Mouse (Mus musculus) bone marrow, adult 2 months (tissue): ENCODE results near the gene Acvr1. TPM values are rescaled to one million over a fixed set of nuclear protein-coding genes. Genes with fewer than 3 reads are reported as not detected.

Experiments
- H3K27ac ChIP-seq: fragments of 200-500 bp; 2 replicates; pipeline ENCODE4 v1.5.1; 2012; ENCODE audit warnings: low read depth, mild to moderate bottlenecking, control low read depth, inconsistent platforms, low read length; ENCODE audit not compliant: control insufficient read depth, poor library complexity, insufficient read depth
- H3K4me1 ChIP-seq: fragments of 200-500 bp; 2 replicates; pipeline ENCODE4 v1.6.1; 2011; ENCODE audit warnings: low read length; ENCODE audit not compliant: control insufficient read depth, insufficient read depth
- H3K4me3 ChIP-seq: fragments of 200-500 bp; replicated peaks from 2 replicates; pipeline ENCODE3; 2011; ENCODE audit warnings: mild to moderate bottlenecking, low read depth, low read length, control low read depth; ENCODE audit not compliant: control insufficient read depth
- CTCF ChIP-seq: fragments of 200-500 bp; IDR thresholded peaks from 2 replicates; pipeline ENCODE4 v1.5.1; 2011; ENCODE audit warnings: low read length, control low read depth; ENCODE audit not compliant: control insufficient read depth, insufficient read depth
- POLR2A ChIP-seq: fragments of 200-500 bp; IDR thresholded peaks from 2 replicates; pipeline ENCODE4 v1.6.1; 2011; ENCODE audit warnings: low read depth, mild to moderate bottlenecking, control low read depth, low read length, borderline replicate concordance; ENCODE audit not compliant: control insufficient read depth
- WGBS: fragments of 180-500 bp; shearing (Covaris S2); methylation state at CpG from one replicate; pipeline ENCODE4 v1.1.7; 2018; 5-methylcytosine and 5-hydroxymethylcytosine counted together
- polyA plus RNA-seq: library from polyadenylated mRNA; stranded (reverse); fragments of >200 nt; gene quantifications from 2 replicates; pipeline ENCODE4 v1.2.4, GENCODE M21; 2011; ENCODE audit warnings: low replicate concordance; ENCODE audit not compliant: missing spikeins, insufficient read depth, insufficient read length

Gene Acvr1
- polyA plus RNA-seq, 1 experiment: 3.1 TPM

DNA sequence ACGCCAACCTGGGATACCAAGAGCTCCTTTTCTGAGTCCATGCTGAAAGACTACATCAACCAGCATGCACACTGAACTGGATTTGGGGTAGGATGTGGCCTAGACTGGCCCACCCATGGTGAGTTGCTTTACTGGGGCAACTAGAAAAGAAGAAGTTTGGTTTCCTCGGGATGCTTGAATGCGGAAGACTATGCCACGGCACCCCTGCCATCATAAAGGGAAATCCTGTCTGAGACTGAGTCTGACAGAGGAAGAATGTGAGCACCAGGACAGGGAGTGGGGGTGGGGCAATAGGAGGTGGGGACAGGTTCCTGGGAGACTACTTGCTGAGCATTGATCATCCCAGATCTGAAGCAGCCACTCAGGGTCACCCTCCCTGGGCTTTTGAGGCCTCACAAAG lies 32.6 kb downstream of the Acvr1 start:
- H3K4me3 ChIP-seq: no peak overlapping the region
- H3K4me1 ChIP-seq: no peaks in the 10 kb centered on the region; the same call in 1 of the 2 replicates
- TF ChIP-seq CTCF (no peak), POLR2A (no peak)
- WGBS: 24% methylated on average over 4 of the region's 4 CpGs
- H3K27ac ChIP-seq: no peak overlapping the region

DNA sequence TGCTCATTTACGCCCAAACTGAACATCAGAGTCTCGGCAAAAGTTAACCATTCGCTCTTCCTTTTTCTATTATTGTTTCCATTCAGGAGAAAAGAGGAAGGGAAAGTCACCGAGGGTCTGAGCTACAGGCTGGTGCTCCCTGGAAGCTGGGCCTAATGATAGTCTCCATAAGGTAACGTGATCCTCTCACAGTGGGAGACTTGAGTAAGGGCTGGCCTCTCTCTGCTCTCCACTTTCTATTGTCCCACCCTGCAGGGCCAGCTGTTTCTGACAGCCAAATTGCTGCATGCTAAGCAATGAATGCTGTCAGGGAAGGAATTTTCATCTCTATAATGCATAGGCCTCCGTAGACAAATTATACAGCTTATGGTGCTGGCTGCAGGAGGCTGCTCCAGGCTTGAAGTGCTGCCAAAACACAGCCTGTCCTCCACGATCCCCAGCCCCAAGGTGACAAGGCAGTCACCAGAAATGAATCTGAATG lies 33.4 kb downstream of the Acvr1 start:
- Histone ChIP-seq H3K4me3 (no peak overlapping the region), H3K4me1 (no peaks in the 10 kb centered on the region; the same call in 1 of the 2 replicates), H3K27ac (no peak overlapping the region; the same call in 1 of the 2 replicates)
- WGBS: 41% methylated on average over 7 of the region's 7 CpGs
- TF ChIP-seq POLR2A (no peak), CTCF (no peak)

DNA sequence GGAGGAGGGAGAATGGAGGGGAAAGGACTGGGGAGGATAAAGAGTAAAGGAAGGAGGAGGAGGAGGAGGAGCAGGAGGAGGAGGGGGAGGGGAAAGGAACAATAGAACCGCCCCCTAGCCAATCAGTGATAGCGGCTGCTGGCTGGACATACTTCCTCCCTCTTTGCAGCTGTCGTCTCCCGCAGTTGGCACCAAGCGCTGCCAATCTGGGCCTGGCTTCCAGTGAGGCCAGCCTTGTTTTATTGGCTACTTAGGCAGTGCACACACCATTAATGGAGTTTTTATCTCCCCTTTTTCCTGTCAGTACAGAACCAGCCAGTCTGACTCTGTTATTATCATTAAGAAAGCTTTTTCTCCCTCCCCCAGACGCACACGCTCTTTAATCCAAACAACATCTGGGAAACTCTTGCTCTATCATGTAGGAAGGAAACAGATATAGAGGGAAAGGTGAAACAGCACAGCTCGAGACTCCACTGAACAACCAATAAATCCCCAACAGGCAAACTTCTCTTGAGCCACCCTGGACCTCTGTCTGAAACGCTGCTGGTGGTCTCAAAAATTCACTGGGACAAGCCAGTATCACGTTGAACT lies 34.6 kb downstream of the Acvr1 start:
- no peak for TF ChIP-seq CTCF
- TF ChIP-seq POLR2A: no peak
- Histone ChIP-seq H3K4me3 (no peak overlapping the region), H3K4me1 (no peaks in the 10 kb centered on the region; the same call in 1 of the 2 replicates), H3K27ac (no peak overlapping the region)
- 47% methylated on average over 10 of the region's 10 CpGs for WGBS

DNA sequence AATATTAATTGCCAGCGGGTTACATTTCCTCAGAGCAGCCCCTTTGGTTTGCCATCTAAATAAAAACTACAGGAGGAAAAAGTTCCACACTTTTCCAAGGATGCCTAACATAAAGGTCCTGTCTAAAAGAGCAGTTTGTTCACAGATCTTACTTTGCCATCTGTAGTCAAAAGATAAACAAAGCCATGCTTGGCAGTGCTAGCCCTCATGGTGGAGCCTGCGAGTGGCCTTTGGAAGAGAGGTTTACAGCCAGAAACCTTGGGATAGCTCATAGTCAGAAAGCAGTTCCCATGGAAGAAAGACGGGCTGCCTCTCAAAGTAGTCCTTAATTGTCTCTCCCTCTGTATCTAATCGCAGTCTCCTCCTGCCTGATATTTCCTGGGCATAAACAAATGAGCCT lies 36.4 kb downstream of the Acvr1 start:
- no peak for TF ChIP-seq POLR2A
- 81% methylated on average over 4 of the region's 4 CpGs for WGBS
- H3K4me3 ChIP-seq: no peak overlapping the region
- H3K4me1 ChIP-seq: no peaks in the 10 kb centered on the region; the same call in 1 of the 2 replicates
- no peak overlapping the region for H3K27ac ChIP-seq

DNA sequence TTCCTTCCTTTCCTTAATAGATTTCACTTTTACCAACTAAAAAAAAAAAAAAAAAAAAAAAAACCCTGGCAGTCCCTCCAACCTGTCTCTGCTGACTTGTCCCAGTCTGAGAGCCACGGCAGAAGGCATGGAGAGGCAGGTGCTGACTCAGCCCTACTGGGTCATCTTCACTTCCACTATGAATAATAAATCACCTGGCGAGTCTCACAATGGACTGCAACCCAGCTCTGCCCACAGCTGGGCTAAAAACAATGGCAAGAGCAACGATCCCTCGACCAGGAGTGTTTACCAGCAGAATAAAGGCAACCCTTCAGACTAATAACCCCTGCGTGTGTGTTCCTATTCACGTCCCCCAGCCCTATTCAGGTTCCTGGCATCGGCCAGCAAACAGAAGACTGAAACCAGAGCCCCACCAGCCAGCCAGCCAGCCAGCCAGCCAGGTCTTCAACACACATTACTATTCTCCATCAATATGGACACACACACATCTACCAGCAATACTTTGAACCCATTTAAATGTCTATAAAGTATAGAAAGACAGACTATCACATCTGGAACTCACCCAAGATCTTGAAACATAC lies 37.0 kb downstream of the Acvr1 start:
- Histone ChIP-seq H3K4me1 (no peaks in the 10 kb centered on the region; the same call in 1 of the 2 replicates), H3K27ac (no peak overlapping the region), H3K4me3 (no peak overlapping the region)
- WGBS: 59% methylated on average over 7 of the region's 7 CpGs
- TF ChIP-seq CTCF (no peak), POLR2A (no peak)

DNA sequence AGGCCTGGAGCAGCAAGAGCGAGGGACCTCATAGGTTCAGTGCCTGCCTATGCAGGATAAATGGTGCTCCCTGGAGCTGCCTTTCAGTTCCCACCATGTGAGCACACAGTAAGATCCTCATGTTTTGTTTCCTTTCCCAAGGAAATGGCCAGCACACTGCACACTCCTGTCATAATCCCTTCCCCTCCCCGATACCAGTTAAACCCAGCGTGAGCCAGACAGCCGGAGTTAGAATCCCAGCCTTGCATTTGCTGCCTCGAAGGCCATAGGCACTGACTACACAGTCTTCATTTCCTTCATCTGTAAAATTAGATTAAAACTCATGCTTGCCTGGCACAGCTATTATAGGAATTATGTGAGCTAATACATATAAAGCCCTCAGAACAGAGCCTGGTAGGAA lies 37.6 kb downstream of the Acvr1 start:
- no peak for TF ChIP-seq POLR2A
- no peak for TF ChIP-seq CTCF
- Histone ChIP-seq H3K4me1 (no peaks in the 10 kb centered on the region; the same call in 1 of the 2 replicates), H3K4me3 (no peak overlapping the region), H3K27ac (no peak overlapping the region)
- WGBS: 78% methylated on average over 5 of the region's 5 CpGs

DNA sequence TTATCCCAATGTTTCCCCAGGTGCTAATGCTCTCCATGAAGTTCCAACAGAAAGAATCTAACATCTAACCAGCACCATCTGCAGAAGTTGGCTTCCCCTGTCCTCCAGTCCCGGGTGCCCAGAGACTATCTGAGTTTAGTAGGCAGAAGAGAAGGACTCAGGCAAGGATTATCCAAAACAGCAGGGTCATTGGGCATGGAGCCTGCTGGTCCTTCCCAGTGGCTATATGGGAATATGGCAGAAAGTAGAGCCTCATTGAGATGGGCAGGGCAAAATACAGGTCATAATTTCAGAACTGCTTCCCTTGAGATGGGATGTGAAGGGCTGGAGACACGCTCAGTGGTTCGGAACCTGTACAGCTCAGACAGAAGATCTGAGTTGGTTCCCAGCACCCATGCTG lies 39.2 kb downstream of the Acvr1 start:
- TF ChIP-seq POLR2A (no peak), CTCF (no peak)
- Histone ChIP-seq H3K4me1 (no peaks in the 10 kb centered on the region), H3K4me3 (no peak overlapping the region), H3K27ac (no peak overlapping the region)
- WGBS: 74% methylated on average over 3 of the region's 3 CpGs

DNA sequence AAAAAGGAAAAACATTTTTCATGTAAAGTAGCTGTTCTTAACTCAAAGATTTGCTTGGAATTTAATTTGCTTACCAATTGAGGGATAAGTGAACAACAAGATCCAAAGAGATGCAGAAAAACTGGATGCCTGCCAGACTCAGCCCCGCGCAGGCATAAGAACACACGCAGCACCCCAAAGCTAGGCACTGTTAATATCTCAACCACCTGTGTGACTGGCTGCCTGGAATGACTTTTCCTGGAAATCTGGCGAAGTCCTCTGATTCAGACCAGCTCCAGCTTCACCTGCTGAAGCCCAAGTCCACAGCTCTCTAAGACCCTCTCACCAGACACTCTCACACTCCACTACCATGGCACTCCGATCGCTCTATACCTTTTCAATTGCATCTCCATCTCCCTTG lies 42.6 kb downstream of the Acvr1 start:
- Histone ChIP-seq H3K4me1 (no peaks in the 10 kb centered on the region), H3K4me3 (no peak overlapping the region), H3K27ac (no peak overlapping the region)
- no peak for TF ChIP-seq POLR2A
- WGBS: 92% methylated on average over 6 of the region's 6 CpGs

DNA sequence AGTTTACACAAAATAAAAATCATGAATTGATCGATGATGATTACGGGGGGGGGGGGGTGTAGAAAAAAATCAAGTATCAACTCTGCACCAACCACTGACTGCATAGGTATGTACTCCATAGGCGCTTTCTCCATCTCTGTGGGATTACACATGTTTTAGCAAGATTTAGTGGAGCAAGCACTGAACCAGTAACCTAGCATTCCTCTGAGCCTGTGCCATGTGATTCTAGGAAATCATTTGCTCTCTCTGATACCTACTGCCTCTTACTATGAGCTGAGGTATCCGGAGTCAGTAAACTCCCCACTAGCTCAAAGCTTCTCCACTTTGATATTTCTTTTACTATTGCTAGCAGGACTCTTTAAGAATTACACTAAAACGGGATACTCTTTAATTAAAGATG lies 43.1 kb downstream of the Acvr1 start:
- H3K27ac ChIP-seq: no peak overlapping the region
- H3K4me1 ChIP-seq: no peaks in the 10 kb centered on the region
- no peak overlapping the region for H3K4me3 ChIP-seq
- TF ChIP-seq CTCF (no peak), POLR2A (no peak)
- WGBS: 82% methylated on average over 5 of the region's 5 CpGs
